Mouse (Mus musculus): ENCODE data around the gene Ank.

DNA sequence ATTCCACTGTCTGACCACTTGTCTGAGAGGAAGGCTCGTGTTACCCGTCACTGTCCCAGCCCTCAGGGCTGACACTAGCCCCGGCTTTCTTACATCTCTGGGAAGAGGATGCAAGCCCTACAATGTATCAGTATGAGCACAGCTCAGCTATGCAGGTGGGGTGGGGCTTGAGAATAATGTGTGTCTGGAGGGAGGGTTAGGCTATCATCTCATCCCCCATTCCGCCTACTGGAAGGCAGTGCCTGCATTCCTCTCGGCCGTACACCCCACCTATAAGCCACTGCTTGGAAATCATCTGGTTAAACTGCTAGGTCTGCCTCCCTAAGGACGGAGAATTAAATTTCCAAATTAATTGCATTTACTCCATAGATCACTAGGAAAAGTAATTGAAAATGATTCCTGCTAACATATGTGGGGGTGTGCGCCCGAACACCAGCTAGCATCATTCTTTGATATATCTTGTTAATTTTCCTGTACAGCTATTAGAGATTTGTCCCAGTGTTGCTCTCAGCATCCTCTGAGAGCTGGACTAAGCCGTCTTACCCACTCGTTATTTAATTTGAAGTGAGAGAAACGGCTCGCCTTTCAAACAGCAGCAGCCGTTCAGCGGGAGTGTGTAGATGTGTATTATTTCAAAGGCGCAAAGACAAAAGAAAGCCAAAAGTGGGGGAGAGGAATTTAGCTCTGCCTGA lies 92.1 kb downstream of the Ank start:
- TF ChIP-seq MAX (IDR thresholded peaks at IDR 0.05; ENCODE audit: low read length): no peak
- no peak for TF ChIP-seq CTCF (IDR thresholded peaks at IDR 0.05 in 2 of 3, conservative IDR thresholded peaks at IDR 0.05 in 1 of 3; ENCODE audit: control insufficient read depth in 1 of 3, insufficient read depth in 1 of 3, low read depth in 2 of 3, low read length in 3 of 3, poor library complexity in 1 of 3, severe bottlenecking in 1 of 3)
- no peak for TF ChIP-seq MYC (IDR thresholded peaks at IDR 0.05; ENCODE audit: low read depth, low read length)
- TF ChIP-seq JUND (IDR thresholded peaks at IDR 0.05; ENCODE audit: low read depth, low read length): no peak
- TF ChIP-seq MEF2A (IDR thresholded peaks at IDR 0.05; ENCODE audit: extremely low read depth, insufficient replicate concordance, low read depth, low read length, poor library complexity, severe bottlenecking): no peak
- TF ChIP-seq NELFE (IDR thresholded peaks at IDR 0.05; ENCODE audit: low read depth, low read length): no peak
- no peak for TF ChIP-seq USF1 (IDR thresholded peaks at IDR 0.05; ENCODE audit: low read depth, low read length)
- no peak for TF ChIP-seq E2F4 (IDR thresholded peaks at IDR 0.05; ENCODE audit: borderline replicate concordance, low read depth, low read length)
- TF ChIP-seq RCOR1 (IDR thresholded peaks at IDR 0.05; ENCODE audit: low read depth, low read length): no peak
- TF ChIP-seq POLR2A (IDR thresholded peaks at IDR 0.05; ENCODE audit: control insufficient read depth in 1 of 2, insufficient read depth in 1 of 2, low read depth in 1 of 2, low read length in 2 of 2, poor library complexity in 1 of 2): no peak

Data from MEL (cell line).